Mouse (Mus musculus): ENCODE data around the gene Tgif2. TPM values are rescaled to one million over a fixed set of nuclear protein-coding genes. Genes with fewer than 3 reads are reported as not detected.
"Not testable (repeated sequence)": the region's sequence is repeated elsewhere in the genome, so short reads cannot be mapped to it uniquely, and the experiment has no call there.

Gene Tgif2
- polyA plus RNA-seq, 1 experiment from 2014 or later = 69.6 TPM

- no peak for ATAC-seq (ENCODE audit: low FRiP score)
- Histone ChIP-seq H3K9me3 (ENCODE audit: control insufficient read depth, low read length) (no peaks in the 10 kb centered on the region), H3K4me2 (replicated peaks; ENCODE audit: low read depth, low read length) (no peak overlapping the region), H3K36me3 (ENCODE audit: control insufficient read depth, insufficient read depth, low read length) (no peaks in the 10 kb centered on the region), H3K4me1 (replicated peaks; ENCODE audit: control insufficient read depth, insufficient read depth, low read length) (peaks cover 3% of the 10 kb centered on the region), H3K9ac (ENCODE audit: low read depth, low read length) (no peak overlapping the region), H3K27me3 (ENCODE audit: control insufficient read depth, insufficient read depth, low read length) (no peaks in the 10 kb centered on the region), H3K27ac (ENCODE audit: low read depth, low read length) (no peak overlapping the region), H3K4me3 (ENCODE audit: low read depth, low read length) (no peak overlapping the region)
- no peak for DNase-seq (ENCODE audit: low spot score)
- WGBS = 98% methylated on average over 10 of the region's 10 CpGs
These were observed 29.1 kb upstream of the Tgif2 start for GRCm38 (mm10) chr2:156810716-156811115.

- no peak overlapping the region for H3K4me3 ChIP-seq (ENCODE audit: low read depth, low read length)
- 76% methylated on average over 5 of the region's 5 CpGs for WGBS
These were observed 28.3 kb upstream of the Tgif2 start for GRCm38 (mm10) chr2:156811556-156811955.

GRCm38 (mm10) chr2:156814344-156814801 is 25.4 kb upstream of the Tgif2 start:
- Histone ChIP-seq H3K36me3 (ENCODE audit: control insufficient read depth, insufficient read depth, low read length) (no peaks in the 10 kb centered on the region), H3K9ac (ENCODE audit: low read depth, low read length) (no peak overlapping the region), H3K27ac (ENCODE audit: low read depth, low read length) (0 out of 2 replicates have a peak overlapping the region, but pooled peaks have one; percentile 33), H3K4me1 (replicated peaks; ENCODE audit: control insufficient read depth, insufficient read depth, low read length) (peaks cover 3% of the 10 kb centered on the region), H3K27me3 (ENCODE audit: control insufficient read depth, insufficient read depth, low read length) (no peaks in the 10 kb centered on the region), H3K9me3 (ENCODE audit: control insufficient read depth, low read length) (no peaks in the 10 kb centered on the region), H3K4me2 (replicated peaks; ENCODE audit: low read depth, low read length) (no peak overlapping the region), H3K4me3 (ENCODE audit: low read depth, low read length) (no peak overlapping the region)
- 6% methylated on average over 8 of the region's 8 CpGs for WGBS
- ATAC-seq (ENCODE audit: low FRiP score) = no peak
- peak; percentile 29 for DNase-seq (ENCODE audit: low spot score)

More at GRCm38 (mm10) chr2:156811556-156811955, 28.3 kb upstream of the Tgif2 start:
- Histone ChIP-seq H3K9me3 (ENCODE audit: control insufficient read depth, low read length) (no peaks in the 10 kb centered on the region), H3K36me3 (ENCODE audit: control insufficient read depth, insufficient read depth, low read length) (no peaks in the 10 kb centered on the region), H3K27me3 (ENCODE audit: control insufficient read depth, insufficient read depth, low read length) (no peaks in the 10 kb centered on the region), H3K4me1 (replicated peaks; ENCODE audit: control insufficient read depth, insufficient read depth, low read length) (peaks cover 3% of the 10 kb centered on the region), H3K27ac (ENCODE audit: low read depth, low read length) (no peak overlapping the region), H3K4me2 (replicated peaks; ENCODE audit: low read depth, low read length) (no peak overlapping the region), H3K9ac (ENCODE audit: low read depth, low read length) (no peak overlapping the region)
- DNase-seq (ENCODE audit: low spot score) (no peak), ATAC-seq (ENCODE audit: low FRiP score) (no peak)

- Histone ChIP-seq H3K9me3 (ENCODE audit: control insufficient read depth, low read length) (no peaks in the 10 kb centered on the region), H3K4me1 (replicated peaks; ENCODE audit: control insufficient read depth, insufficient read depth, low read length) (peaks cover 3% of the 10 kb centered on the region), H3K36me3 (ENCODE audit: control insufficient read depth, insufficient read depth, low read length) (no peaks in the 10 kb centered on the region), H3K27me3 (ENCODE audit: control insufficient read depth, insufficient read depth, low read length) (no peaks in the 10 kb centered on the region), H3K9ac (ENCODE audit: low read depth, low read length) (no peak overlapping the region), H3K27ac (ENCODE audit: low read depth, low read length) (0 out of 2 replicates have a peak overlapping the region, but pooled peaks have one; percentile 33), H3K4me3 (ENCODE audit: low read depth, low read length) (no peak overlapping the region), H3K4me2 (replicated peaks; ENCODE audit: low read depth, low read length) (no peak overlapping the region)
- 48% methylated on average over 5 of the region's 5 CpGs for WGBS
- ATAC-seq (ENCODE audit: low FRiP score) = no peak
- no peak for DNase-seq (ENCODE audit: low spot score)
These were observed 24.9 kb upstream of the Tgif2 start for GRCm38 (mm10) chr2:156814893-156815292.

GRCm38 (mm10) chr2:156815412-156815811 is 24.4 kb upstream of the Tgif2 start:
- ATAC-seq (ENCODE audit: low FRiP score) (no peak), DNase-seq (ENCODE audit: low spot score) (no peak)
- H3K4me1 ChIP-seq (replicated peaks; ENCODE audit: control insufficient read depth, insufficient read depth, low read length) = peaks cover 3% of the 10 kb centered on the region
- H3K9me3 ChIP-seq (ENCODE audit: control insufficient read depth, low read length) = no peaks in the 10 kb centered on the region
- no peak overlapping the region for H3K27ac ChIP-seq (ENCODE audit: low read depth, low read length)
- no peak overlapping the region for H3K4me2 ChIP-seq (replicated peaks; ENCODE audit: low read depth, low read length)
- WGBS = 61% methylated on average over 3 of the region's 3 CpGs
- no peak overlapping the region for H3K9ac ChIP-seq (ENCODE audit: low read depth, low read length)
- H3K4me3 ChIP-seq (ENCODE audit: low read depth, low read length) = no peak overlapping the region
- H3K36me3 ChIP-seq (ENCODE audit: control insufficient read depth, insufficient read depth, low read length) = no peaks in the 10 kb centered on the region
- H3K27me3 ChIP-seq (ENCODE audit: control insufficient read depth, insufficient read depth, low read length) = no peaks in the 10 kb centered on the region

GRCm38 (mm10) chr2:156816116-156816515 is 23.7 kb upstream of the Tgif2 start:
- Histone ChIP-seq H3K36me3 (ENCODE audit: control insufficient read depth, insufficient read depth, low read length) (no peaks in the 10 kb centered on the region), H3K4me2 (replicated peaks; ENCODE audit: low read depth, low read length) (no peak overlapping the region), H3K4me3 (ENCODE audit: low read depth, low read length) (no peak overlapping the region), H3K27ac (ENCODE audit: low read depth, low read length) (no peak overlapping the region), H3K4me1 (replicated peaks; ENCODE audit: control insufficient read depth, insufficient read depth, low read length) (peaks cover 3% of the 10 kb centered on the region), H3K27me3 (ENCODE audit: control insufficient read depth, insufficient read depth, low read length) (no peaks in the 10 kb centered on the region), H3K9ac (ENCODE audit: low read depth, low read length) (no peak overlapping the region), H3K9me3 (ENCODE audit: control insufficient read depth, low read length) (no peaks in the 10 kb centered on the region)
- DNase-seq (ENCODE audit: low spot score) (no peak), ATAC-seq (ENCODE audit: low FRiP score) (no peak)
- 77% methylated on average over 1 of the region's 1 CpGs for WGBS

GRCm38 (mm10) chr2:156825128-156825527 is 14.7 kb upstream of the Tgif2 start:
- H3K4me1 ChIP-seq (replicated peaks; ENCODE audit: control insufficient read depth, insufficient read depth, low read length); H3K4me3 ChIP-seq (ENCODE audit: low read depth, low read length); ATAC-seq (ENCODE audit: low FRiP score); H3K36me3 ChIP-seq (ENCODE audit: control insufficient read depth, insufficient read depth, low read length); H3K4me2 ChIP-seq (replicated peaks; ENCODE audit: low read depth, low read length); H3K9ac ChIP-seq (ENCODE audit: low read depth, low read length); H3K9me3 ChIP-seq (ENCODE audit: control insufficient read depth, low read length); H3K27ac ChIP-seq (ENCODE audit: low read depth, low read length); H3K27me3 ChIP-seq (ENCODE audit: control insufficient read depth, insufficient read depth, low read length); DNase-seq (ENCODE audit: low spot score): not testable (repeated sequence)
- 84% methylated on average over 6 of the region's 6 CpGs for WGBS

- Histone ChIP-seq H3K9ac (ENCODE audit: low read depth, low read length) (no peak overlapping the region), H3K9me3 (ENCODE audit: control insufficient read depth, low read length) (peaks cover 2% of the 10 kb centered on the region), H3K4me3 (ENCODE audit: low read depth, low read length) (no peak overlapping the region), H3K4me2 (replicated peaks; ENCODE audit: low read depth, low read length) (no peak overlapping the region), H3K4me1 (replicated peaks; ENCODE audit: control insufficient read depth, insufficient read depth, low read length) (no peaks in the 10 kb centered on the region), H3K36me3 (ENCODE audit: control insufficient read depth, insufficient read depth, low read length) (peaks cover 7% of the 10 kb centered on the region; the same call in 1 of the 2 replicates), H3K27me3 (ENCODE audit: control insufficient read depth, insufficient read depth, low read length) (no peaks in the 10 kb centered on the region), H3K27ac (ENCODE audit: low read depth, low read length) (no peak overlapping the region)
- ATAC-seq (ENCODE audit: low FRiP score) = no peak
- 98% methylated on average over 11 of the region's 11 CpGs for WGBS
- no peak for DNase-seq (ENCODE audit: low spot score)
These were observed 5.5 kb upstream of the Tgif2 start for GRCm38 (mm10) chr2:156834336-156834735.

GRCm38 (mm10) chr2:156838839-156839238 is 968 bp upstream of the Tgif2 start:
- H3K9me3 ChIP-seq (ENCODE audit: control insufficient read depth, low read length) = no peaks in the 10 kb centered on the region
- DNase-seq (ENCODE audit: low spot score) (no peak), ATAC-seq (ENCODE audit: low FRiP score) (no peak)
- H3K4me3 ChIP-seq (ENCODE audit: low read depth, low read length) = peak overlapping the region; percentile 87; the same call in 1 of the 2 replicates
- 67% methylated on average over 6 of the region's 6 CpGs for WGBS
- peaks cover 8% of the 10 kb centered on the region; the same call in 1 of the 2 replicates for H3K4me1 ChIP-seq (replicated peaks; ENCODE audit: control insufficient read depth, insufficient read depth, low read length)
- peak overlapping the region; percentile 88; the same call in 1 of the 2 replicates for H3K9ac ChIP-seq (ENCODE audit: low read depth, low read length)
- no peaks in the 10 kb centered on the region for H3K27me3 ChIP-seq (ENCODE audit: control insufficient read depth, insufficient read depth, low read length)
- H3K4me2 ChIP-seq (replicated peaks; ENCODE audit: low read depth, low read length) = peak overlapping the region; percentile 84; the same call in 1 of the 2 replicates
- H3K36me3 ChIP-seq (ENCODE audit: control insufficient read depth, insufficient read depth, low read length) = no peaks in the 10 kb centered on the region
- no peak overlapping the region for H3K27ac ChIP-seq (ENCODE audit: low read depth, low read length)
